Mouse (Mus musculus): ENCODE measurements around the gene 4930558K02Rik. TPM values are rescaled to one million over a fixed set of nuclear protein-coding genes. Genes with fewer than 3 reads are reported as not detected.

Gene 4930558K02Rik
- polyA plus RNA-seq, 1 experiment from 2014 or later, result 0.17 TPM

DNA sequence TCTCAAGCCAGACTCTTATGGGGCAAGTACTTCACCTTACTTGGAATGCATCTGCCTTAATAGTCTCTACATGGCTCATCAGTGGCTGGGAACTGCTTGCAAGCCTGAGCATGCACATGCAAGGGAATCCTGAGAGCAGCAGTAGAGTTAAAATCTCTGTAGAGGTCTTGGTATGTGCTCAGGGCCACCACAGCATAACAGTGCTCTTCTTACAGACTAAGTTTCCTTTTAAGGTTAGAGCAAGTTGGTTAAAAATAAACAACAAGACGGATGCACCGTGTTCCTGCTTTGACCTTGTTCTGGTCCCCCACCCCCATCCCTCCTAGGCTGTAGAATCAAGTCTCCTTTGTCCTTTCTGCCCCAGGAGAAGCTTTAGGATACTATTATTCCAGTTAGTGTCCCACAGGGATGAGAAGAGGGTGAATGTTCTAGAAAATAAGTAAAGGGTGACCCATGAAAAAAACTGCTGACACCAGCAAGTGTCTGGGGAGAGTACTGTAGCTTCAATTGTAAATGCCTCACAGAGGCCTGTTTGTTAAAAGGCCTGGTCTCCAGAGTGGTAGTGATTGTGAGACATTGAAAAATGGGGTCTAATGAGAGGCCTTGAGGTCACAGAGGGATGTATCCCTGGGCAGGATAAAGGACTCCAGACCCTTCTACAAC is 71.5 kb downstream of the 4930558K02Rik start:
- 78% methylated on average over 2 of the region's 2 CpGs for WGBS
- H3K9ac ChIP-seq (replicated peaks), result no peak overlapping the region
- no peak for ATAC-seq (replicated peaks)
- no peaks in the 10 kb centered on the region for H3K9me3 ChIP-seq
- H3K36me3 ChIP-seq, result no peaks in the 10 kb centered on the region
- H3K27me3 ChIP-seq, result no peaks in the 10 kb centered on the region
- no peak overlapping the region for H3K4me2 ChIP-seq (replicated peaks)
- no peaks in the 10 kb centered on the region for H3K4me1 ChIP-seq
- H3K4me3 ChIP-seq, result no peak overlapping the region
- no peak overlapping the region for H3K27ac ChIP-seq (replicated peaks)

DNA sequence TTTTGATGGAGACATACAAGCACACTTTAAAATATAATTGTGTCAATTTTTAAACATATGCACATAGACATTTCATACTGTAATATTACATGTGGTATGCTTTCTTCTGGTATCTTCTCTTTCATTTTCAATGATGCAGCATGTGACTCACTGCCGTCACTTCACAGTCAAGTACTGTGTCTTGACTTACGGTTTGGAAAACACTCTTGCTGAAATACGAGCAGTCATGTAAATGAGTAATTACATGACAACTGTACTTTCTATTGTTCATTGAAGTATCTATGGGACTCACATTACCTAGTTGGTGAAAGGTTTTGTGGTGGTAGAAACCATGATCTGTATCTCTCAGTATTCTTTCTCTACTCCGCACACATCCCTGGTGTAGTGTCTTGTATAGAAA is 72.3 kb downstream of the 4930558K02Rik start:
- ATAC-seq (replicated peaks), result no peak
- Histone ChIP-seq H3K4me3 (no peak overlapping the region), H3K4me1 (no peaks in the 10 kb centered on the region)

DNA sequence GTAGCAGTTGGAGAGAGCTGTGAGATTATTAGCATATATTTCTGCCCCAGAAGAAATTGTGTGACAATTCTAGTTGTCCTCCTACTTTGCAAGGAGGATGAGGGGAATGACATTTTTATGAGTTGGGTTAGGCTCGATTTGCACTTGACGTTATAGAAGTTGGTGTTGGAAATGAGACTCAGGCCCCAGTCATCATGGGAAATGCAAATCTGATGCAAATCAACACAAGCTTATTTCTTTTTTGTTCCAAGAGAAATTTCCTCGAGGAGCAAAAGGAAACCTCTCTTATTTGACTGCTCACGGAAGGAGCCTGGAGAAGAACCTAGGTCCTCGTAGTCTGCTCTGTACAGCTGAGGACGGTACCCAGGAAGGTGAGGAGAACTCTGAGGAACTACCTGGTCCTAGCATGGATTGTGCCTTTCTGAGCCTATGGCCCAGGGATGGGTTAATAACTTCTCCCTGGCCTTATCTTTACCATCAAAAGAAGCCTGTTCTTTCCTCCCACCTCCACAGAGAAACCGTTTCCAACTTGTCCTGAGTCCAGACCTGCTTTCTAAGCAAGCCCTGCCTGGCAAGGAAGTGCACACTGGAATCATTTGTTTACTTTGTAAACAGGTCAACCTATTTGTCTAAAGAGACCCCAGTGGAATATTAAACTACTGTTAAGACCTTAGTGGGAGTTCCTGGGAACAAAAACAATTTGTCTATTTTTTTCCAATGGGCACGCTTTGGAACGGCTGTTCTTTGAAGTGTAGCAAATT is 76.6 kb downstream of the 4930558K02Rik start:
- no peak for ATAC-seq (replicated peaks)
- no peak overlapping the region for H3K4me2 ChIP-seq (replicated peaks)
- H3K27ac ChIP-seq (replicated peaks), result no peak overlapping the region
- H3K9ac ChIP-seq (replicated peaks), result no peak overlapping the region
- H3K27me3 ChIP-seq, result no peaks in the 10 kb centered on the region
- no peaks in the 10 kb centered on the region for H3K4me1 ChIP-seq
- H3K4me3 ChIP-seq, result no peak overlapping the region
- WGBS, result 75% methylated on average over 9 of the region's 9 CpGs
- no peaks in the 10 kb centered on the region for H3K36me3 ChIP-seq
- no peaks in the 10 kb centered on the region for H3K9me3 ChIP-seq

More for the DNA sequence above, 72.3 kb downstream of the 4930558K02Rik start:
- Histone ChIP-seq H3K27ac (replicated peaks) (no peak overlapping the region), H3K9me3 (no peaks in the 10 kb centered on the region), H3K9ac (replicated peaks) (no peak overlapping the region), H3K4me2 (replicated peaks) (no peak overlapping the region), H3K27me3 (no peaks in the 10 kb centered on the region), H3K36me3 (no peaks in the 10 kb centered on the region)
- WGBS, result 89% methylated on average over 4 of the region's 4 CpGs

DNA sequence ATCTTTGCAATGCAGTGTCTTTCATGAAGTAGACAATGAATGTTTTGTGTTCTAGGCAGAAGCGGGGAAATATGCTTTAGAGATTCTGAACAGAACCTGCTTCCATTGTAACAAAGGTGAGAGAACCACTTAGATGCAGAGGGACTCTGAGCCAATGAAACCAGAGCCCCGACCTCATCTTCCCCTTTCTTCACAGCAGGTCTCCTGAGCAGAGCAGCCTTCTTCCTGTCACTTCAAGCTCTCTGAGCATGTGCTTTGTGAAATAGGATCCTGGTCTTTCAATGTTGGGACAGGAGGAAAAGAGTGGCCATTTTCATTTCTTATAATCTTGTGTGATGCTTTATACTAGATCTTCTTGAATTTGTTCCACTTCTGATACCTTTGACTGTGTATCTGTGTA is 79.3 kb downstream of the 4930558K02Rik start:
- no peak overlapping the region for H3K4me3 ChIP-seq
- no peaks in the 10 kb centered on the region for H3K9me3 ChIP-seq
- no peak overlapping the region for H3K9ac ChIP-seq (replicated peaks)
- WGBS, result 63% methylated on average over 2 of the region's 2 CpGs
- no peaks in the 10 kb centered on the region for H3K27me3 ChIP-seq
- no peak overlapping the region for H3K27ac ChIP-seq (replicated peaks)
- H3K36me3 ChIP-seq, result no peaks in the 10 kb centered on the region
- no peak for ATAC-seq (replicated peaks)
- no peak overlapping the region for H3K4me2 ChIP-seq (replicated peaks)
- no peaks in the 10 kb centered on the region for H3K4me1 ChIP-seq

DNA sequence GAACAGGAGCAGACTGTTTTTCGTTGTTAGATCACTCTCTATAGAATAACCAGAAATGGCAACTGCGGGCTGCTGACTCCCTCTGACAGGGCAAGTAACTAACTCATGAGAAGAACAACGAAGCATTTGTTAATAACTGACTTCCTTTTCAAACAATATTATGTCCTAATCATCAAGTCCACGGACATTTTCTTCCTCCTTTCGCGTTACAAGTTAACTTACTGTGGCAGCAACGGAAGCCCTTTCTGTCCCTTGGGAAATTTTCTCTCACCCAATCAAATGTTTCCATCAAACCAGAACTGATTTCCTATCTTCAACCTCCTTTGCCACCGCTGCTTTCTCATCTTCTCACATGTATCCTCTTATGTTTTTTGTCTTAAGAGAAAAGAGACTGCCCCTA is 82.2 kb downstream of the 4930558K02Rik start:
- H3K27me3 ChIP-seq, result no peaks in the 10 kb centered on the region
- WGBS, result 86% methylated on average over 8 of the region's 8 CpGs
- H3K4me1 ChIP-seq, result no peaks in the 10 kb centered on the region
- no peak overlapping the region for H3K9ac ChIP-seq (replicated peaks)
- H3K9me3 ChIP-seq, result no peaks in the 10 kb centered on the region
- no peak overlapping the region for H3K27ac ChIP-seq (replicated peaks)
- no peak for ATAC-seq (replicated peaks)
- no peaks in the 10 kb centered on the region for H3K36me3 ChIP-seq
- H3K4me3 ChIP-seq, result no peak overlapping the region
- H3K4me2 ChIP-seq (replicated peaks), result no peak overlapping the region

DNA sequence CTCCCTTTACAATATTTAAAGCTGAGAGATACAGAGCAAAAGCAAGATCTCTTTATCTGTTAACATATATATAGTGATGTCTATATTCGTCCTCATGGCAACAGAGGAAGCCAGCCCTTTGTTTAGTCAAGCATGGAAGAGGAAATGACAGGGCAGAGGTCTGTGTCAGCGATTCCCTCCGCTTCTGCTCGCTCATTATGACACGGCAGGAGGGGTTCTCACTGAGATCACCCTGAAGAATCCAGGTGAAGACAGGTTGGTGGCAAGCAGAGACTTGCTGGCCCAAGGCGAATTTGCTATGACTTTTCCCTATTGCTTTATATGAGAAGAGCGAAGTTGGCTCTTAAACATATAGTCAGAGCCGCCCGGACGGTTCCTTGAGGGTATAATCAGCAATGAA is 83.3 kb downstream of the 4930558K02Rik start:
- Histone ChIP-seq H3K4me2 (replicated peaks) (no peak overlapping the region), H3K4me3 (no peak overlapping the region), H3K9ac (replicated peaks) (no peak overlapping the region), H3K9me3 (no peaks in the 10 kb centered on the region), H3K4me1 (no peaks in the 10 kb centered on the region), H3K27me3 (no peaks in the 10 kb centered on the region), H3K36me3 (no peaks in the 10 kb centered on the region), H3K27ac (replicated peaks) (no peak overlapping the region)
- WGBS, result 79% methylated on average over 10 of the region's 10 CpGs
- ATAC-seq (replicated peaks), result no peak

DNA sequence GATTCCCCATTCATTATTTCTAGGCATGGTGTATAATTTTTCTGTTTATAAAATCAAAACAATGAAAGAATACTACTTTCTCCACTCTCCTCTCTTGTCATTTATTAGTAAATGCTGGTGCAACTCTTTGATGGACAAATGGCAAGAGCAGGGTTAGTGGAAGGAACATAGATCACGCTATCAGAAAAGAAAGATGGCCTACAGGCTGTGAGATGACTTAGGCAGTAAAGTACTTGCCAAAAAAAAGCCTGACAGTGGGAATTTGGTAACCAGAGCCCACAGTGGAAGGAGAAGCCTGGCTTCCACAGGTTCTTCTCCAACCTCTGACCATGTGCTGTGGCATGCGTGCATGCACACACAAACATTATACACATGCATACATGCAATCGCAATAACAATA is 84.4 kb downstream of the 4930558K02Rik start:
- H3K27me3 ChIP-seq, result no peaks in the 10 kb centered on the region
- no peak overlapping the region for H3K4me3 ChIP-seq
- no peaks in the 10 kb centered on the region for H3K4me1 ChIP-seq
- H3K36me3 ChIP-seq, result no peaks in the 10 kb centered on the region
- H3K9ac ChIP-seq (replicated peaks), result no peak overlapping the region
- 92% methylated on average over 3 of the region's 3 CpGs for WGBS
- no peaks in the 10 kb centered on the region for H3K9me3 ChIP-seq
- no peak for ATAC-seq (replicated peaks)
- no peak overlapping the region for H3K4me2 ChIP-seq (replicated peaks)
- no peak overlapping the region for H3K27ac ChIP-seq (replicated peaks)

DNA sequence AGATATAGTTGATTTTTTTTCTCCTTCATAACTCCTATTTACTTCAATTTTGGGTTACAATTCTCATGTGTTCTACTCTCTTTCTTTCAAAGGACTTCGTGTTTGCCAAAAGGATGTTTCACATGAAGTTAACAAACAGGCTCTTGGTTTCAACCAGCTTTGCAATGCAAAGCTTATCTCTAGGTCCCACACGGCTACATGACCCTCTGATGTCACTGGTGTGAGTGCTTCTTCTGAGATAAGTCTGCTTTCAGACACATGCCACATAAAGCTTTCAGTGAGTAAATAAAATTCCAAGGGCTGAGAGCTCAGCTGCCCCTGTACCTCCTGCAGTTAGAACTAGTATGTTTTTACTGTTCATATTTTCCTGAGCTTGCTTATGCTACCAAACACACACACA is 84.9 kb downstream of the 4930558K02Rik start:
- no peak overlapping the region for H3K27ac ChIP-seq (replicated peaks)
- no peak overlapping the region for H3K9ac ChIP-seq (replicated peaks)
- no peak for ATAC-seq (replicated peaks)
- no peak overlapping the region for H3K4me3 ChIP-seq
- H3K4me2 ChIP-seq (replicated peaks), result no peak overlapping the region
- H3K27me3 ChIP-seq, result no peaks in the 10 kb centered on the region
- no peaks in the 10 kb centered on the region for H3K36me3 ChIP-seq
- WGBS, result 69% methylated on average over 2 of the region's 2 CpGs
- no peaks in the 10 kb centered on the region for H3K9me3 ChIP-seq
- no peaks in the 10 kb centered on the region for H3K4me1 ChIP-seq

DNA sequence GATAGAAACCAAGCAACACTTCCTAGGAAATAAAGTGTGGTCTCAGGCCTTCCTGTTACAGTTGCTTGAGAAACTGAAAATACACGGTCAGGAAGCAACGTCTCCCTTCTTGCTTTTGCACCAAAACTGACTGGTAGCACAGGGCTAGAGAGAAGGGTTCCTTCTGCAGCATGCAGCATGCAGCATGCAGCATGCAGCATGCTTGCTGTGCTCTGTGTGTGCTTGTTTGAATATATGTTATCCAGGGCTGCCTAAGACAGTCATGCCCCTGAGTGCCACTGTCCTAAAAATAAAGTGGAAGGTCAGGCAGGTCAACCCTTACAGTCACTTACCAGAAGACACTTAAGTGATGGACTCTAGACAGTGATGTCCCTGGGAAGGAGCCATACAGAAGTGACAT is 85.3 kb downstream of the 4930558K02Rik start:
- Histone ChIP-seq H3K27ac (replicated peaks) (no peak overlapping the region), H3K27me3 (no peaks in the 10 kb centered on the region), H3K9me3 (no peaks in the 10 kb centered on the region), H3K4me3 (no peak overlapping the region), H3K9ac (replicated peaks) (no peak overlapping the region), H3K4me2 (replicated peaks) (no peak overlapping the region), H3K36me3 (no peaks in the 10 kb centered on the region), H3K4me1 (no peaks in the 10 kb centered on the region)
- WGBS, result 91% methylated on average over 2 of the region's 2 CpGs
- ATAC-seq (replicated peaks), result no peak

Other genes starting within 250 kb of the 4930558K02Rik start
- 0.17 and 0.18 TPM in 2 replicates for gene Fasl, start 191.1 kb downstream of the 4930558K02Rik start, polyA plus RNA-seq (2015; fragmentation: Nextera tagmentation; extraction: Ambion mirVana)
- gene Suco, start 103.0 kb downstream of the 4930558K02Rik start, polyA plus RNA-seq (2015; fragmentation: Nextera tagmentation; extraction: Ambion mirVana), result 32.4 and 32.6 TPM in 2 replicates
- gene Pigc, start 10.4 kb downstream of the 4930558K02Rik start, polyA plus RNA-seq (2015; fragmentation: Nextera tagmentation; extraction: Ambion mirVana), result 32.7 and 33.3 TPM in 2 replicates